Mouse (Mus musculus): ENCODE measurements around the gene Myo7a.

Myo7a gene

GRCm38 (mm10) chr7:98119179-98119960 is at the start of gene Myo7a:
Gene Myo7a (minus strand): TSS chr7:98119524.
- DNase-seq (ENCODE audit: low spot score in 2 of 2), result no peak

GRCm38 (mm10) chr7:98164999-98165528 is 45.7 kb upstream of the Myo7a start:
- no peak for DNase-seq (ENCODE audit: low spot score in 2 of 2)

GRCm38 (mm10) chr7:98164382-98164998 is 45.2 kb upstream of the Myo7a start:
- DNase-seq (ENCODE audit: low spot score in 2 of 2), result no peak

- DNase-seq (ENCODE audit: low spot score in 2 of 2), result no peak
Observed at GRCm38 (mm10) chr7:98163700-98164099, 44.4 kb upstream of the Myo7a start.

- no peak for DNase-seq (ENCODE audit: low spot score in 2 of 2)
Observed at GRCm38 (mm10) chr7:98162239-98162638, 42.9 kb upstream of the Myo7a start.

- no peak for DNase-seq (ENCODE audit: low spot score in 2 of 2)
Observed at GRCm38 (mm10) chr7:98160041-98160740, 40.9 kb upstream of the Myo7a start.

GRCm38 (mm10) chr7:98158481-98158880 is 39.2 kb upstream of the Myo7a start:
- no peak for DNase-seq (ENCODE audit: low spot score in 2 of 2)

- no peak for DNase-seq (ENCODE audit: low spot score in 2 of 2)
Observed at GRCm38 (mm10) chr7:98157636-98158332, 38.5 kb upstream of the Myo7a start.

GRCm38 (mm10) chr7:98156280-98156665 is 36.9 kb upstream of the Myo7a start:
- DNase-seq (ENCODE audit: low spot score in 2 of 2), result no peak

GRCm38 (mm10) chr7:98155546-98156279 is 36.4 kb upstream of the Myo7a start:
- peak; percentile 75 to 84 for DNase-seq (ENCODE audit: low spot score in 2 of 2)

GRCm38 (mm10) chr7:98153892-98154291 is 34.6 kb upstream of the Myo7a start:
- DNase-seq (ENCODE audit: low spot score in 2 of 2), result no peak

GRCm38 (mm10) chr7:98153345-98153744 is 34.0 kb upstream of the Myo7a start:
- no peak for DNase-seq (ENCODE audit: low spot score in 2 of 2)

- DNase-seq (ENCODE audit: low spot score in 2 of 2), result no peak
Observed at GRCm38 (mm10) chr7:98152400-98152799, 33.1 kb upstream of the Myo7a start.

- no peak for DNase-seq (ENCODE audit: low spot score in 2 of 2)
Observed at GRCm38 (mm10) chr7:98150525-98150924, 31.2 kb upstream of the Myo7a start.

- DNase-seq (ENCODE audit: low spot score in 2 of 2), result no peak
Observed at GRCm38 (mm10) chr7:98149802-98150201, 30.5 kb upstream of the Myo7a start.

GRCm38 (mm10) chr7:98148721-98149407 is 29.5 kb upstream of the Myo7a start:
- no peak for DNase-seq (ENCODE audit: low spot score in 2 of 2)

GRCm38 (mm10) chr7:98147766-98148165 is 28.4 kb upstream of the Myo7a start:
- no peak for DNase-seq (ENCODE audit: low spot score in 2 of 2)

GRCm38 (mm10) chr7:98146447-98146845 is 27.1 kb upstream of the Myo7a start:
- no peak for DNase-seq (ENCODE audit: low spot score in 2 of 2)

GRCm38 (mm10) chr7:98145842-98146446 is 26.6 kb upstream of the Myo7a start:
- DNase-seq (ENCODE audit: low spot score in 2 of 2), result no peak

- no peak for DNase-seq (ENCODE audit: low spot score in 2 of 2)
Observed at GRCm38 (mm10) chr7:98145402-98145801, 26.1 kb upstream of the Myo7a start, which contains the start of gene Omp. Gene Omp (minus strand): TSS chr7:98145502.

Measured in right cerebral cortex, postnatal 10 days (tissue).